Mouse (Mus musculus) stomach, embryonic 14.5 days (tissue): ENCODE measurements at regions not wholly inside any gene's neighbourhood (a gene's known extent, or its start where the extent isn't known, plus 50 kb on each side); places are given as distances from the start of the nearest gene placed in this dataset.

ENCODE experiments used
- ATAC-seq: fragments of 200-750 bp; cut with Nextera tagmentation; 2 replicates; pipeline ENCODE4 v1.8.0; 2017; ENCODE audit warnings: low read depth, moderate TSS enrichment; ENCODE audit not compliant: insufficient number of reproducible peaks, insufficient read depth, low FRiP score
- H3K27ac ChIP-seq: fragments of 300-500 bp; sonication (generic); 2 replicates; pipeline ENCODE4 v1.5.1; 2014; ENCODE audit warnings: mild to moderate bottlenecking, low read length, moderate library complexity, mixed read lengths
- H3K27me3 ChIP-seq: fragments of 300-500 bp; sonication (generic); 2 replicates; pipeline ENCODE4 v1.6.1; 2014; ENCODE audit warnings: low read length, control low read depth, mixed read lengths; ENCODE audit not compliant: control insufficient read depth, insufficient read depth
- H3K36me3 ChIP-seq: fragments of 300-500 bp; sonication (generic); 2 replicates; pipeline ENCODE4 v1.6.1; 2014; ENCODE audit warnings: mild to moderate bottlenecking, control low read depth, low read length, moderate library complexity, mixed read lengths; ENCODE audit not compliant: control insufficient read depth, insufficient read depth
- H3K4me1 ChIP-seq: fragments of 300-500 bp; sonication (generic); 2 replicates; pipeline ENCODE4 v1.6.1; 2014; ENCODE audit warnings: low read length, control low read depth, mixed read lengths; ENCODE audit not compliant: control insufficient read depth, insufficient read depth
- H3K4me2 ChIP-seq: fragments of 300-500 bp; sonication (generic); replicated peaks from 2 replicates; pipeline ENCODE4 v1.6.1; 2014; ENCODE audit warnings: low read depth, low read length, control low read depth
- H3K4me3 ChIP-seq: fragments of 300-500 bp; sonication (generic); 2 replicates; pipeline ENCODE4 v1.5.1; 2014; ENCODE audit warnings: low read depth, low read length, control low read depth
- H3K9ac ChIP-seq: fragments of 300-500 bp; sonication (generic); replicated peaks from 2 replicates; pipeline ENCODE4 v1.6.1; 2014; ENCODE audit warnings: low read depth, mild to moderate bottlenecking, control low read depth, low read length, moderate library complexity, mixed read lengths
- H3K9me3 ChIP-seq: fragments of 300-500 bp; sonication (generic); 2 replicates; pipeline ENCODE4 v1.6.1; 2016; ENCODE audit warnings: low read depth, low read length, control low read depth; ENCODE audit not compliant: control insufficient read depth
- WGBS: fragments of 180-500 bp; shearing (Covaris S2); extraction: QIAGEN DNeasy Blood & Tissue Kit; methylation state at CpG from one replicate; pipeline ENCODE4 v1.1.7; 2014; 5-methylcytosine and 5-hydroxymethylcytosine counted together

DNA sequence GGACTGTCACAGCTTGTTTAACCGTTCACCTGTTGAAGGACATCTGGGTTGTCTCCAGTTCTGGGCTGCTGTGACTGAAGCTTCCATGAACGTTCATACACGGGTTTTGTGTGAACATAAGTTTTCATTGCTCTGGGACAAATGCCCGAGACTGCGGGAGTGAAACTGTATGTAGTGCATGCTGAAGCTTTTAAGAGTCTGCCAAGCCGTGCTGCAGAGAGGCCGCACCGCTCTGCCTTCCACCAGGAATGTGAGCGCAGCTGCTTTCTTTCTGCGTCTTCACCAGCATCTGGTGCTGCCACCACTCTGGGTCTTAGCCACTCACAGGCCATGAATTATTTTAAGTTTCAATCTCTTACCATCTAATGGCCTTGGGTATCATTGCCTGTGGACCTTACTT lies 232.8 kb downstream of the Tgfb2 start:
- Histone ChIP-seq H3K9ac (no peak overlapping the region), H3K4me3 (no peak overlapping the region), H3K4me1 (no peaks in the 10 kb centered on the region), H3K27me3 (no peaks in the 10 kb centered on the region), H3K9me3 (no peaks in the 10 kb centered on the region), H3K4me2 (no peak overlapping the region), H3K27ac (no peak overlapping the region), H3K36me3 (no peaks in the 10 kb centered on the region)
- no peak for ATAC-seq
- WGBS: 62% methylated on average over 10 of the region's 10 CpGs

GRCm38 (mm10) chr1:186465526-186465925 lies 240.3 kb downstream of the Tgfb2 start:
- Histone ChIP-seq H3K4me1 (no peaks in the 10 kb centered on the region), H3K27me3 (no peaks in the 10 kb centered on the region), H3K27ac (no peak overlapping the region), H3K4me3 (no peak overlapping the region), H3K36me3 (no peaks in the 10 kb centered on the region), H3K9me3 (no peaks in the 10 kb centered on the region), H3K9ac (no peak overlapping the region), H3K4me2 (no peak overlapping the region)
- WGBS: 89% methylated on average over 5 of the region's 5 CpGs
- no peak for ATAC-seq

DNA sequence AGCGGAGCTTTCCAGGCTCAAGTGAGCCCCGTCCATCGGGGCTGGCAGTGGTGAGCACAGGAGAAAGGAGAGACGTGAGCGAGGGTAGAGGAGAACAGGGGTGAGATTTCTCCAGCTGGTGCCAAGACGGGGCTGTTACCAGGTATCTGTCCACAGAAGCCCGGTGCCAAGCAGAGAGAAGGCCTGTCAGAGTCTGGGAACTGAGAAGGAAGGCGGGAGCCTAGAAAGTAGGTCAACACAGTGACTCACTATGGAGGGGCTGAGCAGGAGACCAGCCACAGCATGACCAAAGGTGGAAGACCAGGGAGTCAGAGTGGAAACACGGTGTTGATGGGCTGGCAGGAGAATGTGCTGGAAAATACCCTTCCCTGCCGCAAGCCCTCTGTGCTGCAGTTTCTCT lies 245.0 kb downstream of the Tgfb2 start:
- Histone ChIP-seq H3K4me2 (no peak overlapping the region), H3K27me3 (no peaks in the 10 kb centered on the region), H3K4me3 (no peak overlapping the region), H3K4me1 (no peaks in the 10 kb centered on the region), H3K27ac (no peak overlapping the region), H3K36me3 (no peaks in the 10 kb centered on the region), H3K9ac (no peak overlapping the region), H3K9me3 (no peaks in the 10 kb centered on the region)
- no peak for ATAC-seq
- 81% methylated on average over 10 of the region's 10 CpGs for WGBS

DNA sequence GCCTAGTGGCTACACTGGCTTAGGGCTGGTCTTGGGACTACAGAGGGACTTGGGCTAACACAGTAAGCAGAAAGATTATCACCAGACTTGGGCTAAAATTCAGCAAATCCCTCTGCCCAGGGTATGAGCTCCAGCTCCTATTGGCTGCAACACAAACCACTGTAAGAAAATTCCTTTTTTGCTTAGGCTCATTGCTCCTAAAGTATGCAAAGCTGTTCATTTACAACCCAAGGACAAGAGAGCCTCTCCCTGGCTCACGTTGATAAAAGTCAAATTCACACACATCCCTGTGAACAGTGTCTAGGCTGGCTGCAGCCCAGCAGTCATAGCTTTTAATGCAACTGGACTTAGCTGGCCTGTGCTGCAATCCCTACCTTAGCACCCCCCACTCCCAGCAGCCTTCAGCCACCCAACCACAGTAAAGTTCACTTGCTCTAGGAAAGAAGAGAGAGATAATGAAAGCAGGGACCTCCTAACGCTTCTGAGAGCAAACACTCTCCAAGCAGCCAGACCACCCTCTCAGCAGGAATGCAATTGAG lies 247.6 kb downstream of the Tgfb2 start:
- no peak overlapping the region for H3K4me3 ChIP-seq
- H3K4me2 ChIP-seq: no peak overlapping the region
- no peak overlapping the region for H3K27ac ChIP-seq
- H3K27me3 ChIP-seq: no peaks in the 10 kb centered on the region
- no peaks in the 10 kb centered on the region for H3K4me1 ChIP-seq
- H3K36me3 ChIP-seq: no peaks in the 10 kb centered on the region
- ATAC-seq: no peak
- H3K9me3 ChIP-seq: no peaks in the 10 kb centered on the region
- WGBS: 18% methylated on average over 2 of the region's 2 CpGs
- H3K9ac ChIP-seq: no peak overlapping the region

DNA sequence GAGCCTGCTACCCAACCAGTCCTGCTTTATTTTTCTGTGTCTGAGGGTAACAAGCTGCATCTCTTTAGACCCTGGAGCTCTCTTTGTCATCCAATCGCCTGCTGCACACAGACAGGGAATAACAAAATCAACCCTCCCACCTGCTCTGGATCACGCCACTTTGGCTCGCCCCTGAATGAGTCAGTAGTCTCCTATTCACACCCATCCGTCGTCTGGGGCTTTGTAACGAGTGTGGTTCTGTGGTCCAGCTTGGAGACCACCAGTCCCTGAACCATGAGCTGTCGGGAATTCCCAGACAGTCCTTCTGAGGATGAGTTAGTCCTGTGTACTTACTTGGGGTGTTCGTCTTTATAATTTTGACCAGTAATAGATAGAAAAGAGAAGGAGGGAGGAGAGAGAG lies 248.7 kb downstream of the Tgfb2 start:
- Histone ChIP-seq H3K9ac (no peak overlapping the region), H3K27ac (no peak overlapping the region), H3K9me3 (no peaks in the 10 kb centered on the region), H3K4me3 (no peak overlapping the region), H3K27me3 (no peaks in the 10 kb centered on the region), H3K4me1 (no peaks in the 10 kb centered on the region), H3K4me2 (no peak overlapping the region), H3K36me3 (no peaks in the 10 kb centered on the region)
- ATAC-seq: no peak
- WGBS: 86% methylated on average over 8 of the region's 8 CpGs

GRCm38 (mm10) chr1:186456131-186456530 lies 249.7 kb downstream of the Tgfb2 start:
- no peak overlapping the region for H3K27ac ChIP-seq
- no peaks in the 10 kb centered on the region for H3K36me3 ChIP-seq
- no peak overlapping the region for H3K9ac ChIP-seq
- ATAC-seq: no peak
- H3K4me2 ChIP-seq: no peak overlapping the region
- no peaks in the 10 kb centered on the region for H3K4me1 ChIP-seq
- H3K27me3 ChIP-seq: no peaks in the 10 kb centered on the region
- WGBS: 95% methylated on average over 3 of the region's 3 CpGs
- H3K9me3 ChIP-seq: no peaks in the 10 kb centered on the region
- no peak overlapping the region for H3K4me3 ChIP-seq

DNA sequence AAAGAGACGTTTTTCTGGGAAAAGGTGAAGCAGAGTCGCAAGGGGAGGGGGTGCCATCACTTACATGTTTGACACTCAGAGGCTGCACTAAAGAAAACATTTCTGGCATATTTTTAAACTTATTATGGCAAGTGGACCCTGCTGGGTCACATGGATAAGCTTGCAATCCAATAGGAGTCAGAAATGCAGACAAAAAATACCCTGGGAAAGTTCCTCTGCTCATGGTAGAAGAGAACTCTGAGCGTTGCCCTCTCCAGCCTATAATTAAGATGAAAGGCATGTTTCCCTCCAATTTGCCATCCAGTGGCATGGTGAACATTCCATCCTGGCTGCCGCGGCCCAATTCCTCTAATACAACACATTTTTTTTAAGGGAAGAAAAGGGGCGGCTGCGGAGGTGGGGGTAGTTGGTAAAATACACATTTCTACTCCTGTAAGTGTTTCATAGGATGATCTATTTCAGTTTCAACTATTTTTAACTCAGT lies 250.6 kb downstream of the Tgfb2 start:
- no peak overlapping the region for H3K27ac ChIP-seq
- H3K9ac ChIP-seq: no peak overlapping the region
- no peak for ATAC-seq
- no peak overlapping the region for H3K4me2 ChIP-seq
- 47% methylated on average over 7 of the region's 7 CpGs for WGBS
- H3K27me3 ChIP-seq: no peaks in the 10 kb centered on the region
- no peaks in the 10 kb centered on the region for H3K9me3 ChIP-seq
- no peak overlapping the region for H3K4me3 ChIP-seq
- H3K4me1 ChIP-seq: no peaks in the 10 kb centered on the region
- H3K36me3 ChIP-seq: no peaks in the 10 kb centered on the region

DNA sequence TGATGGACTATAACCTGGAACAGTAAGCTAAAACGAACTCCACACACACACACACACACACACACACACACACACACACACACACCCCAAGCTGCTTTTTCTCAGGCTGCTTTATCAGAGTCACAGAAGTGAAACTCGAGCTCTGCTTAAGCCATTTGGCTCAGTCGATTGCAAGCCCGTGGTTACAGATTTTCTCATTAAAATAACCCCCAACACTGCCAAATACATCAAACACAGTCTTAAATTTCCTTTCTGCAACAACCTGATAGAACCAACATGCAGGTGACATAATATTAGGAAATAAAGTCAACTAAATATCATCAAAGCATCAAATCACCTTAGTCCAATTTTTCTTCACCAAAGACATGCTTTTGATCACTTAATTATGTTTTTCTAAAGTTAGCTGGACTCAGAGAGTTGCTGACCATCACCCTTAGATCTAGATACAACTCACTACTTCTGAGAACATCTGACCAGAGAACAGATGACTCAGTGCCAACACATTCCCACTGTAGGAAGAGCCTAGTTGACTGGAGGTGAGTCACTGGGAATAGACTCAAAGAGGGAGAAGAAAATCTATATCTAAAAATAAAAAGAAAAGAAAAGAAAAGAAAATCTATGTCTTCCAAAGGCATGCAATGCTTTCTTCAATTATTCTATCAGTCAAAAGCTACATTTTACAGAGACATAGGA lies 251.2 kb downstream of the Tgfb2 start:
- no peak for ATAC-seq
- H3K36me3 ChIP-seq: no peaks in the 10 kb centered on the region
- H3K4me2 ChIP-seq: no peak overlapping the region
- no peak overlapping the region for H3K9ac ChIP-seq
- no peak overlapping the region for H3K27ac ChIP-seq
- no peak overlapping the region for H3K4me3 ChIP-seq
- H3K27me3 ChIP-seq: no peaks in the 10 kb centered on the region
- H3K4me1 ChIP-seq: no peaks in the 10 kb centered on the region; the same call in 1 of the 2 replicates
- H3K9me3 ChIP-seq: no peaks in the 10 kb centered on the region
- 54% methylated on average over 4 of the region's 4 CpGs for WGBS
